Mouse (Mus musculus): ENCODE data around the gene Zfp229.

GRCm38 (mm10) chr17:21770336-21770735 lies 39.7 kb downstream of the Zfp229 start:
- TF ChIP-seq POLR2A (IDR thresholded peaks at IDR 0.05; ENCODE audit: low read depth, low read length) (no peak), CTCF (conservative IDR thresholded peaks at IDR 0.05; ENCODE audit: insufficient read depth, insufficient read length, low read depth, low read length) (no peak)

All from kidney, adult 2 months (tissue).